Mouse (Mus musculus) bone marrow, adult 2 months (tissue): ENCODE measurements around the gene Prss12. TPM values are rescaled to one million over a fixed set of nuclear protein-coding genes. Genes with fewer than 3 reads are reported as not detected.
A peak's percentile ranks its signal among the peaks of the same experiment; 100 is the strongest.

Source experiments
- H3K27ac ChIP-seq: fragments of 200-500 bp; 2 replicates; pipeline ENCODE4 v1.5.1; 2012; ENCODE audit warnings: low read depth, mild to moderate bottlenecking, control low read depth, inconsistent platforms, low read length; ENCODE audit not compliant: control insufficient read depth, poor library complexity, insufficient read depth
- H3K4me1 ChIP-seq: fragments of 200-500 bp; 2 replicates; pipeline ENCODE4 v1.6.1; 2011; ENCODE audit warnings: low read length; ENCODE audit not compliant: control insufficient read depth, insufficient read depth
- H3K4me3 ChIP-seq: fragments of 200-500 bp; replicated peaks from 2 replicates; pipeline ENCODE3; 2011; ENCODE audit warnings: mild to moderate bottlenecking, low read depth, low read length, control low read depth; ENCODE audit not compliant: control insufficient read depth
- CTCF ChIP-seq: fragments of 200-500 bp; IDR thresholded peaks from 2 replicates; pipeline ENCODE4 v1.5.1; 2011; ENCODE audit warnings: low read length, control low read depth; ENCODE audit not compliant: control insufficient read depth, insufficient read depth
- POLR2A ChIP-seq: fragments of 200-500 bp; IDR thresholded peaks from 2 replicates; pipeline ENCODE4 v1.6.1; 2011; ENCODE audit warnings: low read depth, mild to moderate bottlenecking, control low read depth, low read length, borderline replicate concordance; ENCODE audit not compliant: control insufficient read depth
- WGBS: fragments of 180-500 bp; shearing (Covaris S2); methylation state at CpG from one replicate; pipeline ENCODE4 v1.1.7; 2018; 5-methylcytosine and 5-hydroxymethylcytosine counted together
- polyA plus RNA-seq: library from polyadenylated mRNA; stranded (reverse); fragments of >200 nt; gene quantifications from 2 replicates; pipeline ENCODE4 v1.2.4, GENCODE M21; 2011; ENCODE audit warnings: low replicate concordance; ENCODE audit not compliant: missing spikeins, insufficient read depth, insufficient read length

Gene Prss12
- polyA plus RNA-seq, result 0.57 TPM in 1 of 2 replicates, not detected in the other

DNA sequence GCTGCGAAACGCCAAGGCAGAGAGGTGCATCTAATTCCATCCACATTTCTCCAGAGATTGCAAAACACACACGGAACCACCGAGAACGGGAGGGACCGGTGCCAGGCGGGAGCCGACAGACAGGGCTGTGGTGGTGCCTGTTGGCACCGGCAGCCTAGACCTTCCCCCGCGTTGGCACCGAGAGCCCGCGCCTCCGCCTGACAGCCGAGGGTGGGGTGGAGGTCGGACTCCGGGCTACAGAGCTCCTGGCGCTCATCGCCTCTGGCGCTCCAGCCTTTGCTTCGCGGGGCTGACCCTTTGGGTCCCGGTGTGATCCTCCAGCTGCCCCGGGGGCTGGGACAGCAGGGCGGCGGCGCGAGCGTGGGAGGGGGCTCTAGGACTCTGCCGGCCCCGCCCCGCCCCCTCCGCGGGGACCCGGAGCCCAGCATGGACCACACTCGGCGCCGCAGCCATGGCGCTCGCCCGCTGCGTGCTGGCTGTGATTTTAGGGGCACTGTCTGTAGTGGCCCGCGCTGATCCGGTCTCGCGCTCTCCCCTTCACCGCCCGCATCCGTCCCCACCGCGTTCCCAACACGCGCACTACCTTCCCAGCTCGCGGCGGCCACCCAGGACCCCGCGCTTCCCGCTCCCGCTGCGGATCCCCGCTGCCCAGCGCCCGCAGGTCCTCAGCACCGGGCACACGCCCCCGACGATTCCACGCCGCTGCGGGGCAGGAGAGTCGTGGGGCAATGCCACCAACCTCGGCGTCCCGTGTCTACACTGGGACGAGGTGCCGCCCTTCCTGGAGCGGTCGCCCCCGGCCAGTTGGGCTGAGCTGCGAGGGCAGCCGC lies at the start of gene Prss12:
Gene Prss12, plus strand, starts transcription at position 206 of the 830 bp plus-strand sequence.
- WGBS, result under 1% methylated on average over 83 of the region's 84 CpGs
- H3K4me3 ChIP-seq, result no peak within 1 kb of the TSS
- H3K27ac ChIP-seq, result peak within 1 kb of the TSS; percentile 6; the same call in 1 of the 2 replicates
- TF ChIP-seq CTCF (no peak), POLR2A (no peak)
- H3K4me1 ChIP-seq, result no peaks in the 10 kb centered on the region; the same call in 1 of the 2 replicates

DNA sequence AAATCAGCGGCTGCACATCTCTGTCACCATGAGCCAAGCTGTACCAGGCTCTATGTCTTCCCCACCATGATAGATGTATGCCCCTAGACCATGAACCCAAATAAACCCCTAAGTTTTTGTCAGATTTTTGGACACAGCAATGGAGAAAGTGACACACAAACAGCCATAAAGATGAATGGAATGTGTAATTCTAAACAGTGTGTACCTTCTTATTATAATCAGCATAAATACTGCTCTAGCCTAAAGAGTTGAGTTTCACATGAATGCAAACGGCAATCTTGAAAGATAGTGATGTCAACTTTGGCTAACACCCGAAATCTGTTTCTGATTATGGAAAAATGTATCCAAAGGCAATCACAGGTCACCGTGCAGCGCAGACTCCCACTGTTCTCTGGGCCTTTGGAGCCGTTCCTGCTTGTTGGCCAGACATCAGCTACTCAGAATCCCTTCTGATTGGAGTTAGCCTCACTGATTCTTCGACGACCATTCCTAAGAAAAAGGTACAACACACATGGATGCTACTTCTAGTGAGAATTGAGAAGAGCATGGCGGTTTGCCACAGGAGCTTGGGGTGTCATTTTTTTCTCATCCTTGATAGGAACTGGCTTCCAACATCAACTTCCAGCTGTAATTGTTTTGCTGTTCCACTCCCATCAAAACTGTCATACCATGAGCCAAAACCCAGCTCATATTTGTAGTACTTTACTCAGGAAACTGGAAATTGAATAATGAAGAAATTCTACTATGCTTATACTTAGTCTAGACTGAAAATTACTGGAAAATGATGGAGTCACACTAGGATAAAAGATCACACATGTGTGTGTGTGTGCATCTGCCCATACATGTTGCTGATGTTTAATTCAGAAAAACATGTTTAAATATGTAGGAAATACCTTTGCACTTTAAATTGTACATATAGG lies 48.9 kb upstream of the Prss12 start:
- no peak overlapping the region for H3K27ac ChIP-seq
- H3K4me1 ChIP-seq, result no peaks in the 10 kb centered on the region
- TF ChIP-seq CTCF (no peak), POLR2A (no peak)
- H3K4me3 ChIP-seq, result no peak overlapping the region
- WGBS, result 76% methylated on average over 9 of the region's 9 CpGs

- H3K4me1 ChIP-seq, result no peaks in the 10 kb centered on the region
- H3K27ac ChIP-seq, result no peak overlapping the region
- H3K4me3 ChIP-seq, result no peak overlapping the region
- TF ChIP-seq CTCF (no peak), POLR2A (no peak)
- WGBS, result 53% methylated on average over 3 of the region's 3 CpGs
Measured at GRCm38 (mm10) chr3:123404945-123405344, 41.8 kb upstream of the Prss12 start.

DNA sequence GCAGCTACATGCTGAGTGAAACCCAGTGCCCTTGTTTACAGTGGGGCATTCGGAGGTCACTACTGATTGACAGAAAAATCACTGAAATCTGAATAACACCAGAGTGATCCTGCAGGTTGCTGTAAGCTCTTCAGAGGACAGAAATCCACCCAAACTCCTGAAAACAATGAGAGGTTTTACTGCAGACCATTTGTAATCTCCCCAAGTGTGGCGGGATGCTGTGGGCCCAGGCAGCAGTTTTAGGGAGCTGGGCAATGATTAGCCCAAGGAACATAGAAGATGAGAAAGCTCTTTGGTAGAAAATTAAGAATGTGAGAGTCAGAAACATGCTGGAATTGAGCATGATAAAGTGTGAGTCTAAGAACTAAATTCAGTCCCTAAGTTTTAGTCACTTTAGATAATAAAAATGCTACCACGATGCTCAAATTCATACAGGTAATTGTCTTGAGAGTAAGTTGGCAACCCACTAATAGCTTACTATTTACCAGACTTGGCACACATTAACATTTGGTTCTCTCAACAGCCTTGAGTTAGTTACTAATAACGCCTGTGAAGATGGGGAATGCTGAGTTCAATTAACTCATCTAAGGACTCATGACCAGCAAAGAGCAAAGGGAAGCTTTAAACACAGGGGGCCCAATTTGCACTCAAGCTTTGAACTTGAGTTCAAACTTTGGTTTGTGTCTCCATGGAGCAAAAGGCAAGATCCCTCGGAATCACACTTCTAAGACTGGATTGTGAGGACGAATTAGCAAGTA lies 34.7 kb upstream of the Prss12 start:
- 78% methylated on average over 6 of the region's 6 CpGs for WGBS
- H3K4me3 ChIP-seq, result no peak overlapping the region
- TF ChIP-seq CTCF (no peak), POLR2A (no peak)
- H3K27ac ChIP-seq, result no peak overlapping the region
- no peaks in the 10 kb centered on the region for H3K4me1 ChIP-seq

DNA sequence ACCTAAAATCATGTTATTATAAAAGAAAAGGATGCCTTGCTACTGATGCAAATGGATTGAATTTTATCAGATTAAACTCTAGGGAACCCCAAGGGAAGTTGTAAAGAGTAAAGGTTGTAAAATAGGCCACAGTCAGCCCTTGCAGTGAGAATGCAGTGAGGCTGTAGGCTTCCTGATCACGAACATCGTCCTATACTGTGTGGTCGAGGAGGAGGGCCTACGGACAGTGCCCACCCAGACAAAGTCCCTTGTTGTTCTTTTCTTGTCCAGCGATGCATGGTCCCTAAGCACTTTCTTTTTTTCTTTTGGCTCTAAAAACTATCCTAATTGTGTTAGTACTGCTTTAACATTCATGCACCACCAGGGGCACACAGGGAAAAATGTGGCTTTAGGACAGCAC lies 33.5 kb upstream of the Prss12 start:
- WGBS, result 76% methylated on average over 5 of the region's 5 CpGs
- H3K27ac ChIP-seq, result no peak overlapping the region
- no peak for TF ChIP-seq POLR2A
- no peak for TF ChIP-seq CTCF

GRCm38 (mm10) chr3:123425647-123426046 lies 21.1 kb upstream of the Prss12 start:
- TF ChIP-seq CTCF (no peak), POLR2A (no peak)
- H3K4me3 ChIP-seq, result no peak overlapping the region
- H3K4me1 ChIP-seq, result no peaks in the 10 kb centered on the region
- WGBS, result 72% methylated on average over 2 of the region's 2 CpGs
- no peak overlapping the region for H3K27ac ChIP-seq

More for the DNA sequence above, 33.5 kb upstream of the Prss12 start:
- Histone ChIP-seq H3K4me3 (no peak overlapping the region), H3K4me1 (no peaks in the 10 kb centered on the region)

DNA sequence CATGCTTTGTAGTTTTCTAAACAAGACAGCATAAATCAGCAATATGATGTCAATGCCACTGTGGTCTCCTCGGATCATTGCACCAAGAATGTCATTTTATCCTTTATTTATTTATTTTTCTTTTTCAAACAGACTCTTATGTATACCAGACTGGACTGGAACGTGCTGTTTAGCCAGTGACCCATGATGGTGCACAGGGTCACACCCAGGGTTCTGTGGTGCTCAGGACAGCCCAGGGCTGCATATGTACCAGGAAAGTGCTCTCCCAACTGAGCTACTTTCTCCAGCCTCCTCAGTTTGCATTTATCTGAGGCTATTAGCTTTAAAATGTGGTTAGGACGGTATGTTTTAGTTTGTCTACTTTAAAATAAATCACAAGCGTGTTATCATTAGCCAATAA lies 18.7 kb upstream of the Prss12 start:
- H3K4me1 ChIP-seq, result no peaks in the 10 kb centered on the region
- WGBS, result 69% methylated on average over 4 of the region's 4 CpGs
- H3K27ac ChIP-seq, result no peak overlapping the region
- TF ChIP-seq CTCF (no peak), POLR2A (no peak)
- H3K4me3 ChIP-seq, result no peak overlapping the region
